8 mouse cellular contexts compared by ENCODE assay signal in the genomic region with DNA sequence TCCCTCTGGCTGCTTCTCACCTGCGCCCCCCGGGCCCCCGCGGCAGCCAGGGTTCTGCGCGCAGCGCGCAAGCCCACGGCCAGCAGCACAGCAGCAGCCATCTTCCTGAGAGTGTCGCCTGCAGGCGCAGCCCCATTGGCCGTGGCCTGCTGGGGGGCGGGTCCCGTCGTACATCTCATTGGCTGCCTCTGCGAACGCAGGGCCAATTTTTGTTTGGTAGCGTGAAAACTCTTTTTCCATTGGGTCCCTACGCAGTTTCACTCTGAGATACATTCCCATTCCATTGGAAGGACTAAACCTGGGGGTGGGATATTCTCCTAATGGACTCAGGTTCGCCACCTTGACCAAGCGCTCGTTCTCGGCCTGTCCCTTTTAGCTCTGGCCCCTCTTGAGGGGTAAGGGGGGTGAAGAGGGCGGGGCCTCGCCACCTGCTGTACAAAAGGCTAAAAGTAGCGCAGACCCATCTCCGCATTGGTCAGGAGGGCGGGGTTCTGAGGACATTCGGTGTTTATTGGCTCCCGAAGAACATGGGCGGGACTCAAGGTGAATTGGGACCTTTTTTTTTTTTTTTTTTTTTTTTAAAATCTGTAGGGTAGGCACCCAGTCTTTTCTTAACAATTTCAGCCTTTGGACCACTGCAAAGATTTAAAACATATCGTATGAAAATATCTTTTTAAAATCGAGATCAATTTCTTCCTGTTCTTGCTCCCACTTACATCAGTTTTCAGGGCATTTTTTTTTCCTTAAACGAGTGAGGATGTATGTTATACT. TPM values are rescaled to one million over a fixed set of nuclear protein-coding genes. Genes with fewer than 3 reads are reported as not detected.
DNase-seq lines count a peak whose midpoint lies in the region; ATAC-seq and TF ChIP-seq lines count a peak whose summit lies in the region.

A gene (minus strand): TSS at position 128 of the 771 bp plus-strand sequence.

- H3K36me3 ChIP-seq in ES-Bruce4 (ENCODE audit: control insufficient read depth, insufficient read depth, low read length, poor library complexity, severe bottlenecking): no peaks in the 10 kb centered on the region
- 0 out of 2 replicates have a peak, but pooled peaks cover 4% of the 10 kb centered on the region for H3K36me3 ChIP-seq in forebrain, embryonic 13.5 days (ENCODE audit: poor library complexity, severe bottlenecking)
- no peaks in the 10 kb centered on the region for H3K36me3 ChIP-seq in liver, postnatal 0 days (replicated peaks; ENCODE audit: insufficient read depth, low read length)
- H3K36me3 ChIP-seq in neural tube, embryonic 14.5 days (ENCODE audit: control insufficient read depth, insufficient read depth, low read length): no peaks in the 10 kb centered on the region

- peak within 1 kb of the TSS; percentile 81 for H3K4me2 ChIP-seq in forebrain, embryonic 13.5 days
- peak within 1 kb of the TSS; percentile 96 for H3K4me2 ChIP-seq in liver, postnatal 0 days (ENCODE audit: low read depth, low read length)
- H3K4me2 ChIP-seq in neural tube, embryonic 14.5 days (ENCODE audit: low read depth, low read length): peak within 1 kb of the TSS; percentile 83

- WGBS in forebrain, embryonic 13.5 days: under 1% methylated on average over 34 of the region's 34 CpGs
- under 1% methylated on average over 34 of the region's 34 CpGs for WGBS in large intestine, adult 2 months
- 2% methylated on average over 34 of the region's 34 CpGs for WGBS in liver, postnatal 0 days (ENCODE audit: insufficient replicate concordance)
- under 1% methylated on average over 34 of the region's 34 CpGs for WGBS in neural tube, embryonic 14.5 days

- ATAC-seq in cerebellum, adult (ENCODE audit: insufficient number of reproducible peaks, low FRiP score, low TSS enrichment): peak; percentile 97
- ATAC-seq in forebrain, embryonic 13.5 days: peak; percentile 98
- peak; percentile 96 for ATAC-seq in liver, postnatal 0 days
- ATAC-seq in neural tube, embryonic 14.5 days (ENCODE audit: low read depth): peak; percentile 98

- no peak for TF ChIP-seq CTCF in ES-Bruce4 (IDR thresholded peaks at IDR 0.05; ENCODE audit: low read depth, low read length)
- TF ChIP-seq CTCF in liver, postnatal 0 days (IDR thresholded peaks at IDR 0.05; ENCODE audit: low read depth): peak; percentile 1; the same call in 1 of the 2 replicates

- H3K27ac ChIP-seq in ES-Bruce4 (ENCODE audit: insufficient read depth, low read length): no peak within 1 kb of the TSS
- H3K27ac ChIP-seq in forebrain, embryonic 13.5 days: peak within 1 kb of the TSS; percentile 88
- peak within 1 kb of the TSS; percentile 97 for H3K27ac ChIP-seq in liver, postnatal 0 days (ENCODE audit: low read depth)
- peak within 1 kb of the TSS; percentile 92 for H3K27ac ChIP-seq in neural tube, embryonic 14.5 days (ENCODE audit: low read depth, low read length)

- H3K27me3 ChIP-seq in ES-Bruce4 (ENCODE audit: control insufficient read depth, insufficient read depth, low read length, poor library complexity, severe bottlenecking): no peaks in the 10 kb centered on the region
- H3K27me3 ChIP-seq in forebrain, embryonic 13.5 days: peaks cover 1% of the 10 kb centered on the region; the same call in 1 of the 2 replicates
- H3K27me3 ChIP-seq in liver, postnatal 0 days (ENCODE audit: insufficient read depth, low read length): no peaks in the 10 kb centered on the region
- no peaks in the 10 kb centered on the region for H3K27me3 ChIP-seq in neural tube, embryonic 14.5 days (ENCODE audit: control insufficient read depth, insufficient read depth, low read length)

- H3K9ac ChIP-seq in ES-Bruce4 (ENCODE audit: low read depth, poor library complexity, severe bottlenecking): peak within 1 kb of the TSS; percentile 71
- H3K9ac ChIP-seq in forebrain, embryonic 13.5 days: peak within 1 kb of the TSS; percentile 88
- peak within 1 kb of the TSS; percentile 89 for H3K9ac ChIP-seq in liver, postnatal 0 days (replicated peaks)
- H3K9ac ChIP-seq in neural tube, embryonic 14.5 days (replicated peaks; ENCODE audit: low read depth, low read length): peak within 1 kb of the TSS; percentile 78

- no peaks in the 10 kb centered on the region for H3K9me3 ChIP-seq in ES-Bruce4 (replicated peaks; ENCODE audit: control insufficient read depth, insufficient read depth, low read length, poor library complexity, severe bottlenecking)
- no peaks in the 10 kb centered on the region for H3K9me3 ChIP-seq in forebrain, embryonic 13.5 days (replicated peaks)
- no peaks in the 10 kb centered on the region for H3K9me3 ChIP-seq in liver, postnatal 0 days (ENCODE audit: low read length)
- no peaks in the 10 kb centered on the region for H3K9me3 ChIP-seq in neural tube, embryonic 14.5 days (ENCODE audit: control insufficient read depth, low read length)

- DNase-seq in heart, postnatal 10 days: peak; percentile 95 to 97
- DNase-seq in large intestine, adult 2 months (ENCODE audit: low read depth, low spot score): peak; percentile 92
- peak; percentile 94 for DNase-seq in liver, postnatal 0 days
- peak; percentile 94 for DNase-seq in testis, postnatal 10 days (ENCODE audit: low spot score)

- no peaks in the 10 kb centered on the region for H3K4me1 ChIP-seq in ES-Bruce4 (ENCODE audit: control insufficient read depth, insufficient read depth, low read length)
- H3K4me1 ChIP-seq in forebrain, embryonic 13.5 days: peaks cover 16% of the 10 kb centered on the region
- peaks cover 14% of the 10 kb centered on the region for H3K4me1 ChIP-seq in liver, postnatal 0 days (ENCODE audit: insufficient read depth)
- H3K4me1 ChIP-seq in neural tube, embryonic 14.5 days (ENCODE audit: control insufficient read depth, insufficient read depth, low read length): no peaks in the 10 kb centered on the region; the same call in 1 of the 2 replicates

- peak; percentile 49 for TF ChIP-seq POLR2A in ES-Bruce4 (IDR thresholded peaks at IDR 0.05; ENCODE audit: insufficient read depth, low read length)

- no peak for TF ChIP-seq EP300 in ES-Bruce4 (IDR thresholded peaks at IDR 0.05; ENCODE audit: insufficient read depth, low read depth, low read length)
- peak; percentile 64; the same call in 1 of the 2 replicates for TF ChIP-seq EP300 in liver, postnatal 0 days (IDR thresholded peaks at IDR 0.05; ENCODE audit: low read depth)

- intact Hi-C loops in heart, postnatal 10 days (cut with DNase I): loop anchor here (2.0 kb wide), 2 partner anchors 26 to 68 kb away; a partner anchor contains a TSS

- H3K4me3 ChIP-seq in ES-Bruce4 (ENCODE audit: low read depth, low read length): peak within 1 kb of the TSS; percentile 85
- H3K4me3 ChIP-seq in forebrain, embryonic 13.5 days: peak within 1 kb of the TSS; percentile 71
- peak within 1 kb of the TSS; percentile 93 for H3K4me3 ChIP-seq in liver, postnatal 0 days (ENCODE audit: low read depth, low read length)
- peak within 1 kb of the TSS; percentile 72 for H3K4me3 ChIP-seq in neural tube, embryonic 14.5 days (ENCODE audit: low read depth, low read length)

RNA-seq across cellular contexts. Expression of the gene that starts here (rescaled TPM):
- 30.1 and 33.4 TPM in 2 replicates for polyA plus RNA-seq in ES-Bruce4 (2011; ENCODE audit: insufficient read depth, insufficient read length, low read depth, missing spikeins)
- 75.6 and 79.2 TPM in 2 replicates for polyA plus RNA-seq in forebrain, embryonic 13.5 days (2015; fragmentation: Nextera tagmentation; extraction: Ambion mirVana)
- total RNA-seq in heart, postnatal 10 days (2021): 100 to 1,000 TPM; 110 to 112 TPM
- polyA plus RNA-seq in large intestine, adult 2 months (2012; rRNA removed): 80.6 and 90.2 TPM in 2 replicates
- polyA plus RNA-seq in liver, postnatal 0 days (2015; fragmentation: Nextera tagmentation; extraction: Ambion mirVana): 159 and 186 TPM in 2 replicates
- 67.1 and 73.9 TPM in 2 replicates for polyA plus RNA-seq in neural tube, embryonic 14.5 days (2014; fragmentation: Nextera tagmentation; extraction: Ambion mirVana)
